Mouse (Mus musculus) hindbrain, embryonic 16.5 days (tissue): ENCODE measurements at regions not wholly inside any gene's neighbourhood (a gene's known extent, or its start where the extent isn't known, plus 50 kb on each side); places are given as distances from the start of the nearest gene placed in this dataset.

Experiments
- ATAC-seq: fragments of 200-750 bp; cut with Nextera tagmentation; 2 replicates; pipeline ENCODE4 v1.8.0; 2017; ENCODE audit warnings: moderate TSS enrichment, moderate library complexity
- H3K27ac ChIP-seq: fragments of 300-500 bp; sonication (generic); 2 replicates; pipeline ENCODE4 v1.5.1; 2014; ENCODE audit warnings: low read depth, mild to moderate bottlenecking, control low read depth, low read length, moderate library complexity
- H3K27me3 ChIP-seq: fragments of 300-500 bp; sonication (generic); replicated peaks from 2 replicates; pipeline ENCODE4 v1.6.1; 2014; ENCODE audit warnings: low read length; ENCODE audit not compliant: control insufficient read depth, insufficient read depth
- H3K36me3 ChIP-seq: fragments of 300-500 bp; sonication (generic); 2 replicates; pipeline ENCODE4 v1.6.1; 2014; ENCODE audit warnings: mild to moderate bottlenecking, low read length, moderate library complexity, mixed read lengths; ENCODE audit not compliant: control insufficient read depth, insufficient read depth
- H3K4me1 ChIP-seq: fragments of 300-500 bp; sonication (generic); 2 replicates; pipeline ENCODE4 v1.6.1; 2014; ENCODE audit warnings: low read depth, low read length; ENCODE audit not compliant: control insufficient read depth, insufficient read depth
- H3K4me2 ChIP-seq: fragments of 300-500 bp; sonication (generic); 2 replicates; pipeline ENCODE4 v1.6.1; 2014; ENCODE audit warnings: mild to moderate bottlenecking, low read length, control low read depth, moderate library complexity
- H3K4me3 ChIP-seq: fragments of 300-500 bp; sonication (generic); 2 replicates; pipeline ENCODE4 v1.5.1; 2014; ENCODE audit warnings: mild to moderate bottlenecking, low read length, control low read depth, moderate library complexity
- H3K9ac ChIP-seq: fragments of 300-500 bp; sonication (generic); 2 replicates; pipeline ENCODE4 v1.6.1; 2014; ENCODE audit warnings: low read depth, mild to moderate bottlenecking, control low read depth, low read length, moderate library complexity
- H3K9me3 ChIP-seq: fragments of 300-500 bp; sonication (generic); 2 replicates; pipeline ENCODE4 v1.6.1; 2014; ENCODE audit warnings: mild to moderate bottlenecking, low read length, moderate library complexity; ENCODE audit not compliant: control insufficient read depth
- WGBS: fragments of 180-500 bp; shearing (Covaris S2); extraction: QIAGEN DNeasy Blood & Tissue Kit; methylation state at CpG from one replicate; pipeline ENCODE4 v1.1.7; 2014; 5-methylcytosine and 5-hydroxymethylcytosine counted together

DNA sequence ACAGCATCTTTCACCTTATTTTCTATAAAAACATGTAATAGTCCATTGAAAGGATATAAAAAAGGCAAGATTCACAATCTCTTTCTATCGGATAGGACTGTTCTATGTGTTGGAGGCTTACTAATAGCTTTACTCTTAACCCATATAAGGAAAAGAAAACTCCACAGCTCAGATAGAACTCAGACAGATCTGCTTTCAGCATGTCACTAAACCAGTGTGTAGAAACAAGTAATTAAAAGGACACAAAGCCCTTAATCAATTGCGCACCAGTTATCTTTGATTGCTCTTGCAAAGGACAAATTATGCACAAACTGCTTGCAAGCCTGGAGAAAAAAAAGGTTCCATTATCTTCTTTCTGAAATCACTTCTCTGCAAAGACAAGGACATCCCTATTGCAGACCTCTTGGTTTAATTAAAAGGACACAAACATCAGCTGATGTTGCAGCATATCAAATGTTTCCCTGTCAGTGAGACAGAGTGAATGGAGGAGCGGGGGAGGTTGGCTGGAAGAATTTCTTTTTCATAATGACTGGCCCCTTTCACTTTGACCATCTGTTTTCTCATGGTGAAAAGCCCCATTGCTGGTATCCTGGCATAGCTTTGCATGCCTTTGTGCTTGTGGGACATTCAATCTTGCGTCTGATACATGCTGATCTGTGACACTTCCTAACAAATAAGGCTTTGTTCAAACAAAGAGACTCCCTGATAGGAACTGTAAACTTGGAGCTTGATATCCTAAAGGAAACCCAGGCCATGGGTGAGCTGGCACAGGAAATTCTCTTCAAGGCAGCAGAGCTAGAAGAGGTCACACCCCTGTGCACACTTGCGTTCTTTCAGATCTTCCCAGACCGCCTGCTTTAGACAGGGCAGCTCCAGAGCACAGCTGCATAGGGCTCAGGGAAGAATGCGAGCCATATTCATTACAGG, 162.8 kb upstream of the Rgmb start:
- ATAC-seq: peak; percentile 80
- H3K9ac ChIP-seq: peak overlapping the region; percentile 31
- H3K4me1 ChIP-seq: peaks cover 18% of the 10 kb centered on the region
- H3K9me3 ChIP-seq: no peaks in the 10 kb centered on the region
- no peaks in the 10 kb centered on the region for H3K36me3 ChIP-seq
- no peak overlapping the region for H3K4me3 ChIP-seq
- no peaks in the 10 kb centered on the region for H3K27me3 ChIP-seq
- WGBS: 16% methylated on average over 7 of the region's 7 CpGs
- peak overlapping the region; percentile 66 for H3K27ac ChIP-seq
- peak overlapping the region; percentile 12; the same call in 1 of the 2 replicates for H3K4me2 ChIP-seq

GRCm38 (mm10) chr17:15991916-15992315, 161.1 kb upstream of the Rgmb start:
- ATAC-seq: no peak

GRCm38 (mm10) chr17:15990303-15990702, 159.5 kb upstream of the Rgmb start:
- H3K27me3 ChIP-seq: no peaks in the 10 kb centered on the region
- peak overlapping the region; percentile 17; the same call in 1 of the 2 replicates for H3K9ac ChIP-seq
- 5% methylated on average over 6 of the region's 6 CpGs for WGBS
- H3K9me3 ChIP-seq: no peaks in the 10 kb centered on the region
- peak overlapping the region; percentile 63 for H3K27ac ChIP-seq
- ATAC-seq: peak; percentile 87
- no peaks in the 10 kb centered on the region for H3K36me3 ChIP-seq
- no peak overlapping the region for H3K4me3 ChIP-seq
- H3K4me1 ChIP-seq: peaks cover 18% of the 10 kb centered on the region
- H3K4me2 ChIP-seq: peak overlapping the region; percentile 13

More at GRCm38 (mm10) chr17:15991916-15992315, 161.1 kb upstream of the Rgmb start:
- H3K36me3 ChIP-seq: no peaks in the 10 kb centered on the region
- H3K4me3 ChIP-seq: no peak overlapping the region
- no peak overlapping the region for H3K9ac ChIP-seq
- H3K9me3 ChIP-seq: no peaks in the 10 kb centered on the region
- H3K4me1 ChIP-seq: peaks cover 18% of the 10 kb centered on the region
- H3K27ac ChIP-seq: no peak overlapping the region
- H3K27me3 ChIP-seq: no peaks in the 10 kb centered on the region
- WGBS: 35% methylated on average over 5 of the region's 5 CpGs
- H3K4me2 ChIP-seq: no peak overlapping the region

GRCm38 (mm10) chr17:15981558-15981957, 150.7 kb upstream of the Rgmb start:
- 19% methylated on average over 2 of the region's 2 CpGs for WGBS
- H3K27me3 ChIP-seq: no peaks in the 10 kb centered on the region
- H3K9me3 ChIP-seq: no peaks in the 10 kb centered on the region
- H3K9ac ChIP-seq: no peak overlapping the region
- no peak overlapping the region for H3K4me2 ChIP-seq
- no peak overlapping the region for H3K27ac ChIP-seq
- H3K4me3 ChIP-seq: no peak overlapping the region
- H3K36me3 ChIP-seq: no peaks in the 10 kb centered on the region
- peaks cover 4% of the 10 kb centered on the region; the same call in 1 of the 2 replicates for H3K4me1 ChIP-seq
- ATAC-seq: no peak; the same call in 1 of the 2 replicates

- H3K9me3 ChIP-seq: no peaks in the 10 kb centered on the region
- WGBS: 12% methylated on average over 7 of the region's 7 CpGs
- H3K36me3 ChIP-seq: no peaks in the 10 kb centered on the region
- no peaks in the 10 kb centered on the region for H3K27me3 ChIP-seq
- no peak overlapping the region; the same call in 1 of the 2 replicates for H3K9ac ChIP-seq
- ATAC-seq: peak; percentile 94
- no peak overlapping the region for H3K27ac ChIP-seq
- no peak overlapping the region; the same call in 1 of the 2 replicates for H3K4me2 ChIP-seq
- no peak overlapping the region for H3K4me3 ChIP-seq
- peaks cover 4% of the 10 kb centered on the region; the same call in 1 of the 2 replicates for H3K4me1 ChIP-seq
Measured at GRCm38 (mm10) chr17:15977374-15978031, 146.7 kb upstream of the Rgmb start.

DNA sequence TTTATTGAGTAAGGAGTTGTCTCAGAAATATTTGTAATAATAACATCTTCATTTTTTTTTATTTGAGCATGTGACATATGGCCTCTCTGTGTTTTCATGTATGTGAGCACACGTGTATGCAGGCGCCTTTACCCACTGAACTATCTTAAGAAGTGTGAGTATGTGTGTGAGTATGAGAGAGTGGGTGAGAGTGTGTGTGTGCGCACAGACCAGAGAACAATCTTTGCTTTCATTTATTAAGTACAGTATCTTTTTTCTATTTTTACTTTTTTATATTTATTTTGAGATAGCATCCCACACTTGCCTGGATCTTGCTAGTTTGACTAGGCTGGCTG, 140.5 kb upstream of the Rgmb start:
- no peak overlapping the region for H3K27ac ChIP-seq
- H3K9me3 ChIP-seq: no peaks in the 10 kb centered on the region
- H3K27me3 ChIP-seq: no peaks in the 10 kb centered on the region
- 93% methylated on average over 3 of the region's 3 CpGs for WGBS
- no peak overlapping the region for H3K4me2 ChIP-seq
- H3K36me3 ChIP-seq: no peaks in the 10 kb centered on the region
- no peak overlapping the region for H3K9ac ChIP-seq
- no peak overlapping the region for H3K4me3 ChIP-seq
- no peak for ATAC-seq
- no peaks in the 10 kb centered on the region for H3K4me1 ChIP-seq

DNA sequence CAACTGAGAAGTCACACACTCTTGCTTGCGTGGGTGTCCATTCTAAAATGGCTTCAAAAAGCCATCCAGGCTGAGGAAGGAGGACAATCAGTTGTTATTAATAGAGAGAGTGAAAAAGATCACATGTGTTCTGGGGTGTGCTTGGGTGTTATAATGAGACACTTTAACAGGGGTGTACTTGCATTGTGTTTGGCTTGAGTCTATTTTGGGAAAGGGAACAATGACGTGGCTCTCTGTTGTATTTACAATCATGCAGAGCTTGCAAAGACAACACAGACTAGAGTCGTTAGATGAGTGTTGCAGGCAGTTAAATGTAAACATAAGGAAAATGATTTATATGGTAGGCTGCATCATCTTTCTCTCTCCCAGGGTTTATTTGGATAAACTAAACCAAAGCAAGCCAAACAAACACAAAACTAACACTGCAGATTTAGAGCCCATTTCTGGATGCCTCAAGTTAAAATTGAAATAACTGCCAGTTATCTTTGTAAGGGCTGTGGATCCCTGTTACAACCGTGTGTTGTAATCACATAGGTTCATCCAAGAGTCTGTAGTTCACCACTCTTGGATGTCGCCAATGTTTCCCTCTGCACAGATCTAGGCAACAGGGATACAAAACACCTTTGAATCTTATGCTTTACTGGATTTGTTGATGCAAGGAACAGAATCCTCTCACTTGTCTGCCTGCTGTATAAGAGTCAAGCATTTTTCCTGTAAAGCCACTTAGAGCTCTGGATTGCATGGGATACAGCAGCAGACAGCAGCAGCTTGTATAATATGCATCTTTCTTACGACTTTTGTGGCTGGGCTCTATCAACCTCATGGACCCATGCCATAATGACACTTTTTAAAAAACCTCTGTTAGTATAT, 139.9 kb upstream of the Rgmb start:
- WGBS: 74% methylated on average over 6 of the region's 6 CpGs

GRCm38 (mm10) chr17:15968331-15968730, 137.5 kb upstream of the Rgmb start:
- Histone ChIP-seq H3K36me3 (no peaks in the 10 kb centered on the region), H3K4me3 (no peak overlapping the region), H3K9ac (no peak overlapping the region), H3K4me2 (no peak overlapping the region), H3K4me1 (no peaks in the 10 kb centered on the region), H3K27ac (no peak overlapping the region), H3K27me3 (no peaks in the 10 kb centered on the region), H3K9me3 (no peaks in the 10 kb centered on the region)
- ATAC-seq: no peak
- WGBS: 84% methylated on average over 5 of the region's 5 CpGs

More for the DNA sequence above, 139.9 kb upstream of the Rgmb start:
- Histone ChIP-seq H3K9me3 (no peaks in the 10 kb centered on the region), H3K4me1 (no peaks in the 10 kb centered on the region), H3K27me3 (no peaks in the 10 kb centered on the region), H3K9ac (no peak overlapping the region), H3K4me2 (no peak overlapping the region), H3K4me3 (no peak overlapping the region), H3K27ac (no peak overlapping the region), H3K36me3 (no peaks in the 10 kb centered on the region)
- ATAC-seq: no peak
